Mouse (Mus musculus): Measurements from ENCODE around the gene Nr6a1.
A peak's percentile ranks its signal among the peaks of the same experiment; 100 is the strongest.

Nr6a1 gene

DNA sequence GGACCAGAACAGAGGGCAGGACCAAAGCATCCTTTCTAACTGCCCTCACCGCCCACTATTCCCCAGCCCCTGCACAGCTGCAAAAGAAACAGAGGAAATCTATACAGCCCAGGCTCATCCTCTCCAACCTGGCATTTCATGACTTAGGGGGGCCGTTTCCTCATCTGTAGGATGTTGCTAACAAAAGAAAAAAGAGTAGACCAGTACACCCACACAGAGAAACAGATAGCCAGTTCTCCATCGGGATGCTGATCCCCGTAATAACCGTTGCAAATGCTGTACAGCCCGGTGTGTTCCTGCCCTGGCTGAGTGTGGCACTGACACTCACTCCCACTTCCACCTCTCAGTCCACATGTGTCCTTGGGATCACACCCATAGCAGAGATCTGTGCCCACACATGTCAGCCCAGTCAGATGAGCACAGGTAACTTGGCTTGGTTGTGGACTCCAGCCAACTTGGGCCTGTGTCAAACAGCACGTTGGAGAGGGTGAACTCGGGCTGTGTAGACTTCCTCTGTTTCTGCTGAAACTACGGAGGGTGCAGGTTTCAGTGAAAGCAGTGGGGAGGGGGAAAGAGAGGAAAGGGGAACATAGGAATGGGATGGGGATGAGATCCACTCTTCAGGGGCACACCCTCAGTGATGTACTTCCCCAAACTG, 9.4 kb upstream of the Nr6a1 start:
- DNase-seq, result no peak

- DNase-seq, result no peak
Observed at GRCm38 (mm10) chr2:38934936-38935335, 7.4 kb upstream of the Nr6a1 start.

GRCm38 (mm10) chr2:38933931-38934330, 6.4 kb upstream of the Nr6a1 start:
- DNase-seq, result no peak

DNA sequence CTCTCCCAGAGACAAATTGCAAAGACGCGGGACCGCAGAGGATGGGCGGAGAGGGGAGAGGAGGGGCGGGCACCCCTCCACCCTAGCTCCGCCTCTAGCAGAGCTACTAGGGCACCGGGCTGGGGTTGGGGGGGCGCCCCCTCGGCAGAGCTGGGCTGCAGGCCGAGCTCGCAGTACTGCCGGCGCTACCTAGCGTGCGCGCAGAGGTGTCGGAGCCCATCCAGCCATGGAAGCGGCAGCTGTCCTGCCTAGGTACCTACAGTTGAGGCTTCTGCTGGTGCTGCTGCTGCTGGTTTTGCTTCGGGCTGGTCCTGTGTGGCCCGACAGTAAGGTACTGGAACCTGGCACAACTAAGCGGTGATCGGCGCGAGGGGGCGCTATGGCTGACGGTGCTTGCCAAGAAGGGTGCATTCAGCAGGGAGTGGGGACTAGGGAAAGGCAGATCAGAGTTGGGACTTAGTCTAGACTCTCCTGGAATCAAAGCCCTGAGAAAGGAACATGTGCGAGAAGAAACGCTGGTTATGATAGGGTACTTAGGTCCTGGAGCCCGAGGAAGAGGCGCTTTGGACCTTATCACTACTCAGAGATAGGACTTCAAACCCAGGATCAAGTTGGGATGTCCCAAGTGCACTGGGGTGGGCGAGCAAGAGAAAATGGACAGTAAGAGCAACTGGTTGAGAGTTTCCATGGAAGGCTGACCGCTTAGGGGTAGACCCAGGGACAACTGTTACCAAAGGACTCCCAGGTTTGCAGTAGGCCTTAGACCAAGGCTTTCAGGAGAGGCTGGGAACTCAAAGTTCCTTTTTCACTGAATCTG, 4.6 kb upstream of the Nr6a1 start, which contains the start of gene Olfml2a:
TSS of gene Olfml2a (plus strand) at position 128 of the 817 bp plus-strand sequence.
- peak; percentile 74 for DNase-seq

GRCm38 (mm10) chr2:38930269-38930668, 2.8 kb upstream of the Nr6a1 start:
- no peak for DNase-seq

DNA sequence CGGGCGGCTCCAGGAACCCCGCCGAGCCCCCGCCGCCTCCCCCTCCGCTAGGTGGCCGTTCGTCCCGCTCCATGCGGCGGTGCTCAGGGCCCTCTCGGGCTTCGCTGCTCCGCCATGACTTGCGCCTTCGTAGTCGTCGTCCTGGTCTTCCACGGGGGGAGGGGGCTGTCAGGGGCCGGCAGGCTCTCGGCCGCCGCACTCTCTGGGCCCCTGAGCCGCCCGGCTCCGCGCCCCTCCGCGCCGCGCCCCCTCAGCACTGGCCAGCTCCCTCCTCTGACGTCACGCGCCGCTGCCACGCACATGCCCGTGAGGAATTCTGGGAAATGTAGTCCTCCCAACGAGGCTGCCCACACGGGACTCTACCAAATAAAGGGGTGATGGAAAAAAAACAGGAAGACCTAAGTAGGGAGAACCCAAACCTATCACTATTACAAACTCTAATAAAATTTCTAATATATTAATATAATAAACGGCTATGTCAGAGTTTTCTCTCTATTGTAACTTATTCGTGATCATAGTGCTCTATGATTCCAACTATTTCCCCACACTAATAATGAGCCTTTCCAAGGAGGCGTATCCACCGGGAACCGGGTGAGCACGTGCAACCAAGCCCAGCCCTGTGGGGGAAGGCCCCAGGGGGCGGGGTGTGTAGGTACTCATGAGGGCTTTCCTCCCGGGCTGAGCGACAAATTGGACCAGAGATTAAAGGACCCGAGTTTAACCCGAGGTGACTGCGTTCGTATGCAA, 1.2 kb downstream of the Nr6a1 start:
- DNase-seq, result peak; percentile 90

DNA sequence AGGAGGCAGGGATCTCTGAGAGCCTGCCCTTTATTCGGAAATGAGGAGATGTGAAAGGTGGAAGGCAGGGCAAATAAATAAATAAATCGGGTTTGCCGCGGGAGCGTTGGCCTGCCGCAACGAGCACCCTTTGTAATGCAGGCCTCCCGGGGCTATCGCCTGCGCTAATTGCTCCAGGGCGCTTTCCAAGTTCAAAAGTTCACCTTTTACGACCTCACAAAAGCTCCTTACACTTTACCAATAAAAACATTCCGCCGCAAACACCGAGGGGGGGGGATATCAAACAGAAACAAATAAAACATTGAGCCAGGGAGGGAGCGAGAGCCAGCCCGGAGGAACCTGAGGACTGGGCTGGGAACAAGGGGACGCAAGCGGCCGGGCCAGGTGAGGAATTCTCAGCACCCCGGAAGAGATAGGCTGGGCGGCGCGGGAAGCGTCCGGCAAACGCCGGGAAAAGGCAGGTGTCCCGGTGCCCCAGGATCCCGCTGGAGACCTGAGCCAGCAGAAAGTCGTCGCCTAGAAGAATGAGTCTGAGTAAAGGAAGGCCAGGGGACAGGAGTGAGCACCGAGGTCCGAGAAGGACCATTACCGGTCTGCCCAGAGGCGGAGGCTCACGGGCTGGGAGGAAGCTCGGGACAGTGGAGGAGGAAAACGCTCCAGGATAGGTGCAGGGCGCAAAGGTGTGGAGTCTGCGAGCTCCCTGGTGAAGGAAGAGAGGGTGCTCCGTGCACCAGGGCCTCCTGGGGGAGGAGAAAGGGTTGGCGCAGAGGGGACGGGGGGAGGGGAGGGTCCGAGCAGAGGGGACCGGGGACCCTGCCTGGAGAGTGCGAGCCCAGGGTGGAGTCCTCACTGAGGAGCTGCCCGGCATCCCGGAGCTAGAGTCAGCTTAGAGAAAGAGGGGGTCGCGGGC, 2.1 kb downstream of the Nr6a1 start:
- DNase-seq, result no peak

DNA sequence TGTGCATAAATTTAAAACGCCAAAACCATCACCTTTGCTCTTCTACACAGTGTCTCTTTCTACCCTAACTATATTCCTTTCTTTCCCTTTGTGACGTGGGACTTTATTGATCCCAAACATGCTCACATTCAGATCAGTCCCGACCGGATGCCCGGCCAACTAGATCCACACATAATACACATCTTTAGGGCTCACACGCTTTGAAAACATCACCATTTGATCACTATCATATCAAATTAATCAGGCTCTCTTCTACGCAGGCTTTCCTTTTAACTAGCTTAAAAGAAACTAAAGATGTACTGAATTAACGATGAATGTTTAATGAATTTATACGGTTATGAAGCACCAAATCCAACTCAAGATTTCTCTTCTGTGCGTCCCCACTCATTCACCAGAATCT, 2.9 kb downstream of the Nr6a1 start:
- DNase-seq, result no peak

- DNase-seq, result no peak
Observed at GRCm38 (mm10) chr2:38923911-38924310, 3.6 kb downstream of the Nr6a1 start.

DNA sequence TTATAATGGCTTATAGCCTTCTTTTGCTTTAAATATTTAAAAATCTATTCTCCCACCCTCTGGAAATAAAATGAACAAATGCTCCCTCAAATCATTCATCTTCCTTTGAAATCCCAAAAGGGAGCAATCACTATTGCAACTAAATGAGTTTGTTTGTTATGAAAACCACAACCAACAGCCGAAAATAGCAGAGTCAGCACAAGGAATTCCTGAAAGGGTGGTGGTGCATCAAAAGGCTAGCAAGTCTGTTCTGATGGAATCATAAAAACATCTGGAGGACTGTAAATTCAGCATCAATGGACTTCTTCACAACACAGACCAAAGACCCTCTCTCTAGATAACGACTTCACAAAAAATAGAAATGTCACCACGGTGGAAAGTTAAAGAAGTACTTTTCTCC, 4.0 kb downstream of the Nr6a1 start:
- DNase-seq, result no peak

- no peak for DNase-seq
Observed at GRCm38 (mm10) chr2:38921374-38921773, 6.1 kb downstream of the Nr6a1 start.

DNA sequence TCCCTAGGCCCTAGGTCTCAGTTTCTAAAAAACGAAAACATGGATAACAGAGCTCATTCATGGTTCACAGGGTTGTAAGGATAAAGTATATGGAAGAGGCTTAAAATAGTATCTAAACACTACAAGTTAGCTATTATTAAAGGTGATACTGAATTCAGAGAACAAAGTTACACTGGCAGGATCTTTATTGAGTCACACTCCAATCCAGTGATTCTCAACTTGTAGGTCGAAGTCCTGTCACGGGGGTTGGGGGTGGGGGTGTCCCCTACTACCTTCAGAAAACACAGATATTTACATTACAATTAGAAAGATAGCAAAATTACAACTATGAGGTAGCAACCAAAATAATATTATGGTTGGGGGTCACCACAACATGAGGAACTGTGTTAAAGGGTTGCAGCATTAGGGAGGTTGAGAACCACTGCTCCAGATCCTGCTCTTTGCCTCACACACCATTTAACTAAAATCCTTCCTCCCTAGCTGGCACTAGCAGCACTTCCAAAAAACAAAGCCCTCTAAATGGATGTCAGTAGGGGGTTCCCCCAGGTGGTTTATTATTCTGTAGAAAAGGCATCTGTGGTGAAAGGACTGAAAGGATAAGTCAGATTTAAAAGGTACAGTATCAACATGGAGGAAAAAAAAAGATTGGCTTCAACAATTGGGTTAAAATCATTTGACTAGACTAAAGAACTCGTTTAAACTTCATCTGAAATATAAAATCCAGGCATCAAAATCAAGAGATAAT, 10.4 kb downstream of the Nr6a1 start:
- DNase-seq, result no peak

GRCm38 (mm10) chr2:38914965-38915364, 12.5 kb downstream of the Nr6a1 start:
- DNase-seq, result no peak

GRCm38 (mm10) chr2:38914517-38914916, 13.0 kb downstream of the Nr6a1 start:
- DNase-seq, result no peak

DNA sequence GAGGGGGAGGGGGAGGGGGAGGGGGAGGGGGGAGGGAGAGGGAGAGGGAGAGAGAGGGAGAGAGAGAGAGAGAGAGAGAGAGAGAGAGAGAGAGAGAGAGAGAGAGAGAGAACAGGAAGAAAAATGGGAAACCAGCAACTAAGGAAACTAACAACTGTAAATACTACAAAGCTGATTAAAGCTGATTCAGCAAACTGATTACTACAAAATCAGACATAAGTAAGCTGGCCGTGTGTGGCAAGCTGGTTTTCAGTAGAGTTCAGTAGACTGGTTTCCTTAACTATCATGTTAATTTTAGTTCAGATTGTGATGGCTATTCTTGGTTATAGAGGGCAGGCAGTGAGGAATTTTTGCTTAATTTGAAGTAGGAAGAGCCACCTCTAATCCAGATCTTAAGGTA, 18.9 kb downstream of the Nr6a1 start:
- no peak for DNase-seq

GRCm38 (mm10) chr2:38906097-38906496, 21.4 kb downstream of the Nr6a1 start:
- no peak for DNase-seq

DNA sequence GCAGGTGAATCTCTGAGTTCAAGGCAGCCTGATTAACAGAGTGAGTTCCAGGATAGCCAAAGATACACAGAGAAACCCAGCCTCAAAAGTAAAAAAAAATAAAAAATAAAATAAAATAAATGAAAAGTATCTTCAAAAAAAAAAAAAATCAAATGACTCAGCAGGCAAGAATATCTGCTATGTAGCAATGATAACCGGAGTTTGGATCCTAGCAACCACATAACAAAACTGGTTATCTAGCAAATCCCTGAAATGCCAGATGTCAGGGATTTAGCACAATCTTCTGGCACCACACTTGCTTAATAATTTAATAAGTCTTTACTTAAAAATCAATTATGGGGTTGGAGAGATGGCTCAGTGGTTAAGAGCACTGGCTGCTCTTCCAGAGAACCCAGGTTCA, 23.2 kb downstream of the Nr6a1 start:
- DNase-seq, result no peak

DNA sequence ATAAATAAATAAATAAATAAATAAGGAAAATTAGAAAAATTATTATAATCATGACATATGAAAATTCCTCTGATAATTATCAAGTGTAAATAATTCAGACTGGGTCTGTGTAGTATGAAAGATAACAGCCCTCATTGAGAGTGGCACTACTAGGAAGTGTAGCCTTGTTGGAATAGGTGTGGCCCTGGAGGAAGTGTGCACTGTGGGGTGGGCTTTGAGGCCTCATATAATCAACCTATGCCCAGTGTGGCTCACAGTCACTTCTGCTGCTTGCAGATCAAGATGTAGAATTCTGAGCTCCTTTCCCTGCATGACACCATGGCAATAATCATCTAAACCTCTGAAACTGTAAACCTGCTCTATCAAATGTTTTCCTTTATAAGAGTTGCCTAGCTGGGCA, 24.6 kb downstream of the Nr6a1 start:
- DNase-seq, result no peak

- no peak for DNase-seq
Observed at GRCm38 (mm10) chr2:38880907-38881672, 46.4 kb downstream of the Nr6a1 start.

GRCm38 (mm10) chr2:38874544-38875108, 52.9 kb downstream of the Nr6a1 start:
- no peak for DNase-seq

GRCm38 (mm10) chr2:38872730-38873129, 54.8 kb downstream of the Nr6a1 start:
- DNase-seq, result no peak

Measured in right cerebral cortex, postnatal 4 days (tissue).